Mouse (Mus musculus) spleen, adult 12 weeks (tissue): ENCODE results near the gene Fcgr2b.
"Not testable (repeated sequence)": the region's sequence is repeated elsewhere in the genome, so short reads cannot be mapped to it uniquely, and the experiment has no call there.

Experiments
- DNase-seq: peaks from one replicate; pipeline ENCODE4 v3.0.0; 2022; ENCODE audit warnings: low spot score

Fcgr2b gene

DNA sequence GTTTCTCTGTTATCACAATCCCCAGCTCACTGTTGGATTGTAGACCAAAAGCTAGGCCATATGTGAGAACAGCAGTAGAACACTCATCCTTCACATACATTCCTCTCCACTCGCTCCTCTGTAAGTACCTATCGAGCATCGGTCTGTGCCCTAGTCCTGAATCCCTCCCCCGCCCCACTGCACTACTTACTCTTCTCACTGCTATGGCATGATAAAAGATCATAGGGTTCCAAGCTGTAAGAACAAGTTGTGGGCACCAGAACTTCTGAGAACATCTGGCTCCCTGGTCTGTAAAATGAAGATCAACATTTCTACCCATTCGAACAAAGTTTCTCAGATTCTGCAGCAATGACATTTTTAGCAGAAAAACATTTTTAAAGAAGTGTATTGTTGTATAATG, at the start of gene Fcgr2b:
Gene Fcgr2b, minus strand, starts transcription at position 101 of the 400 bp plus-strand sequence.
- DNase-seq, result no peak

DNA sequence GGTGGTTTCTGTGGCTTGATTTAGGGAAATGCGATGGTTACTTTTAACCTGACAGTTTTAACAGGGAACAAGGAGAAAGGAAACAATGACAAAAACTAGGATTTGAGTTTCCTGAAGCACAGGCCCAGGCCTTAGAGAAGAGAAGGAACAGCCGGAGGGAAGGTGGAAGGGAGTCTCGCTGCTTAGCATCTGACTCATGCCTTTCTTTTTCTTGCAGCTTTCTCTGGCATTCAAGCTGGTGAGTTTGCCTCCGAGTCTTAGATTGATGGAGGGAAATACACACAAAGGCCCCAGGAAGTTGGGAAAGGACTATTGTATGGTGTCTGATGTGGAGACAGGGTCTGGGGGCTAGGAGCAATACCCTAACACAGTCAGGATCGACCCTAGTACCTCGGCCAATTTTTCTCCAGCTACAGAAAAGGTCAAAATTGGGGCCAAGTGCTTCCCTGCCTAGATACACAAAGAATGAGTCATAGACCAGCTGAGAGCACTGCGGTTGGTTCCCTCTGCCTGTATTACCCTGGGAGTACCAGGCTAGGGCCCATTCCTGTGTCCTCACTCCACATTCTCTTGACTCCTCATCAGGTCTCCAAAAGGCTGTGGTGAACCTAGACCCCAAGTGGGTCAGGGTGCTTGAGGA, 43.1 kb upstream of the Fcgr2b start:
- DNase-seq, result no peak

DNA sequence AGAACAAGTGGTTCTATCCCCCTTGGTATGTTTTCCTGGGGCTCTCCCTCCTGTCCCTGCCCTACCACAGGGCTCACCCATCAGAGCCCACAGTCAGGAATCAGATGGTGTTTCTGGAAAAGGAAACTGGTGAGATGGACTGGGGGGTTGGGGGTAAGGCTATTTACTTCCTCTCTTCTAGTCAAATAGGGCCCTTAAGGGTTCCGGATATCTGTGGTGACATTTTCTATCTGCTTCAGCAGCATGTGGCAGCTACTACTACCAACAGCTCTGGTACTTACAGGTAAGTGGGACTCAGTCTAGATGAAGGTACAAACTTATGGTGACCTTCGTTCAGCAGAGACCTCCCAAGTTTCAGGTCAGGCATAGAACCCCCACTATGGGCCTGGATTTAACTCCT, 42.4 kb upstream of the Fcgr2b start, which contains the start of gene Fcgr4:
Gene Fcgr4, plus strand, starts transcription at position 184 of the 400 bp plus-strand sequence.
- DNase-seq, result no peak

DNA sequence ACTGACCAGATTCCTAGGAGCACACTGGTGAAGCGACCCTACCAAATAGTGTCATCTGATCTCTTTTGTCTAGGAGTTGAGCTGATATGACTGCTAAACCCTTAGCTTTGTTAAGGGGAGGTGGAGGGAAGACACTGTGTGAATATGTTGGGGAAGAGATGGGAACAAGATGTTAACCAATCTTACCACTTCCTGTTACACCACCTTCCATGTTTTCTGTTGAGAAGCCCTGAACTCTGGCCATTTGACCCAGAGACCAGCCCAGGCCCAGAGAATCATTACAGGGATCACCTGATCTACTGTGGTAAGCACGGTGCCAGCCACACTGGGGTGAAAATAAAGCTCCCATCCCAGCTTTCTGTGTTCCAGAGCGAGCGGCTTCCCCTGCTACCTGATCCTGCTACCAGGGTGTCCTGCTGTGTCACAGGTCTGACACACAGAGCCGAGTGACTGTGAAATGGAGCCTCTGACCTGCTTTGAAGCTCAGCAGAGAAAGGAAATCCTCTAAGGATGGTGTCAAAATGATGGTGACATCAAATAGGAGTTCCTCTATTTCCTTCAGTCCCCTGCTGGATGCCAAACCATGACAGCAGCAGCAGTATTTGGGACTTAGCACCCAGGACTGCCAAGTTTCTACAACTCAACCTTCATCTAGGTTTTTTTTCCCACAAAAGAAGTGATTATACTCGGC, 41.3 kb upstream of the Fcgr2b start:
- no peak for DNase-seq

DNA sequence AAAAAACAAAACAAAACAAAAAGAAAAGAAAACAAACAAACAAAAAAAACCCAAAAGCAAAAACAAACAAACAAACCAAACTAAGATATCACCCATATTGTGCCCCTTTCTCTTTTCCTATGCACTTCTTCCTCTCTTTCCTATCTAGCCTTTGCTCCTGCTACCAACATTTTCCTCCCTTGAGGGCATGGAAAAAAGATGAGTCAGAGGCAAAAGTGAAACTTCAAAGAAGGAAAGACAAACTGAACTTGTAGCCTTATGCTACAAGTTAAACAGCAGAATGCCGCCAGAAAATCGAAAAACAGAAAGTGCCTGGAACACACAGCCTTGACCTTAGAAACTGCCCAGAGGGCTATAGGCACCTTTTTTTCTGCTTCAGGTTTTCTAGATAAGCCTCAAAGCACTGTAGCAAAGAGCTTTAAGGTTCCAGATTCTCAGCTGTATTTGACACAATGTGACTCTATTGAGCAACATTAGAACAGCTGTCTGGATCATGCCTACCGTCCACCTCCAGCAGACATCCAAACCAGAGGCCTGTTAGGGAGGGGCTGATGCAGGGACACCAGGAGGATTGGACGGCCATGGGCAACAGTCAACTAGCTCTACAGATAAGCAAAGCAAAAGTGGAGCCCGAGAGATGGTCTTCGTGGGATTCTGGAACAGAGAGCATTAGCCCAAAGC, 40.5 kb upstream of the Fcgr2b start:
- DNase-seq, result no peak

DNA sequence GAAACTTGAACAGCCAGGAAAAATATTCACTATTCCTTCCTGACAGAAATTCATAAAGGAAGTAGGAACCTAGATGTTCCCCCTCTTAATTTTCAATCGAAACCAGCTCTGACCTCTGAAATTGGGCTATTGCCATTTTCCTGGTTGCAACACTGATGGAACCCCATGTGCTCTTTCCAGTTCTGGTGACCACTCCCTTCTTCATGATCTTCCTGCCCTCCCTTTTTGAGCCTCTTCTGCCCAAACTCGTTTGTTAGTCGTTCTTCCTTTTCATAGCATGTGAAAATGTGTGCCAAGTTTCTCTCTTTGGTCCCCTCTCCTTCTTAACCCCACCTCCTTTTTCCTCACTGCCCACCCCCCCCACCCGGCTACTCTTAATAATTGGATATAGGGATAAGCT, 35.4 kb upstream of the Fcgr2b start:
- DNase-seq, result no peak

DNA sequence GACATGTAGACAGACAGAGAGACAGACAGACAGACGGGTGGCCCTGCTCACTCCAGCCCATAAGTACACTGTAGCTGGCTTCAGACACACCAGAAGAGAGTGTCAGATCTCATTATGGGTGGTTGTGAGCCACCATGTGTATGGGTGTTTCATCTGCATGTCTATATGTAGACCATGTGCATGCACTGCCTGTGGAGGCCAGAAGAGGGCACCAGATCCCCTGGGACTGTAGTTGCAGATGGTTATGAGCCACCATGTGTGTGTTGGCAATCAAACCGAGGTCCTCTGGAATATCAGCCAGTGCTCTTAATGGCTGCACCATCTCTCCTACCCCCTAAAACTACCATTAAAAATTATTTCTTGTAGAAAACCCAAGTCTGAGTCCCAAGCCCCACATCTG, 30.6 kb upstream of the Fcgr2b start:
- DNase-seq, result no peak

DNA sequence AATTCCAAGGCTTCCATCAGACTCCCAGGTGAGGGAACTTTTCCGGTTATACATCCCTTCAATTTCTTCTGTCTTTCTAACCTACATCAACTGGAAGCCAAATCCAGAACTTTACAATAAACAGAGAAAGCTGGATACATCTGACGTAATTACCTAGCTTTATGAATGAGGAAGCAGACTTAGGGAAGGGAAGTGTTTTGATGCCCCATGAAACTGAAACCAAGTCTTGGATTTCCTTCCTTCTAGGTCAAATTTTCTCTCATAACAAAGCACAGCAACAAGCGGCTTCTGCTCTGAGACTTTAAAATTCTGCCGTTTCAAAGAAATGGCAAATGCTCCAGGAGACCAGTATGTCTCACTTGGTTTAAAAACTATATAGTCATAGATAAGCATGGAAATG, 30.0 kb upstream of the Fcgr2b start:
- DNase-seq, result no peak

DNA sequence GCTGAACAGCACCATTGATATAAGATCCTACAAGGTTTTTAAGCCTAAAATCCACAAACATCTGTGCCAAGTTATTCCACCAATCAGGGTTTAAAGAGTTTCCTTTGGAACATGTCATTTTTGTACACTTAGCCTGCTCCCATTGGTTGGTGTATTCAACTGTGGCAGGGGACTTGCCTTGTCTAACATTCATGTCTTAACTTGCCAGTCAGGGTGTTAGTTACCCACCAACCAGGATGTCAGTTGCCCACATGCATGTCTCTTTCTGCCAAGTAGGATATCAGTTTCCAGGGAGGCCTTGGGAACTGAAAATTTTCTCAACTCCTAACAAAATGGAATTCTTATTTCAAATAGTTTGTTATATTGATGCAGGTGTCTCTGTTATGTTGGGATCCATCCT, 29.2 kb upstream of the Fcgr2b start:
- DNase-seq, result no peak

DNA sequence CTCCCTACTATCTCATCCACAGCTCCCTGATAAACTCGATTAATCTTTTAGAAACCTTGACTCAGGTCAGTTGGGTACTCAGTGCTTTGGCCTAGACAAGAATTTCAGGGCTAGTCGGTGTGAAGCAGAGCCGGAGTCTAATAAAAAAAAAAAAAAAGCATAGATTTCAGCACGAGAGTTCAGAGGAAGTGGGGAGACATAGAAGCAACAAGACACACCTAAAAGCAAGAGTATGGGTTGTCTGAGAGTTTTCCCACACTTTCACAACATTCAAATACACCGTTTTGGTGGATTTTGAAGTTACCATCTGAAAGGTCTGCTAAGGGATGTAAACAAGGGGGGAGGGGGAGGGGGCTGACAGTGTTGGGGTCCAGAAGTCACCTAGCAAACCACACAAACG, 28.7 kb upstream of the Fcgr2b start:
- DNase-seq, result no peak

DNA sequence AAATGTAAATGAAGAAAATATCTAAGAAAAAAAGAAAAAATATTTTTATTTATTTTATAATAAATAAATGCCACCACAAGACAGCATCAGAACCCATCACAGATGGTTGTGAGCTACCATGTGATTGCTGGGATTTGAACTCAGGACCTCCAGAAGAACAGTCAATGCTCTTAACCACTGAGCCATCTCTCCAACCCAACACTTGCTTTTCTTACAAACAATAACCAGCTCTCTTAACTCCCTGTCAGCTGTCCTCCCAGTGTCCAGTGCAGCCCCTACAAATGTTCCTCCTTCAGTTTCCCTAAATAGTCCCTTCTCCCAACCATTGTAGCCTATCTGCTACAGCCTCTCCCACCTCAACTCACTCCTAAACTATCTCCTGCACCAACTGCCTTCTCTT, 23.5 kb upstream of the Fcgr2b start:
- DNase-seq, result no peak

DNA sequence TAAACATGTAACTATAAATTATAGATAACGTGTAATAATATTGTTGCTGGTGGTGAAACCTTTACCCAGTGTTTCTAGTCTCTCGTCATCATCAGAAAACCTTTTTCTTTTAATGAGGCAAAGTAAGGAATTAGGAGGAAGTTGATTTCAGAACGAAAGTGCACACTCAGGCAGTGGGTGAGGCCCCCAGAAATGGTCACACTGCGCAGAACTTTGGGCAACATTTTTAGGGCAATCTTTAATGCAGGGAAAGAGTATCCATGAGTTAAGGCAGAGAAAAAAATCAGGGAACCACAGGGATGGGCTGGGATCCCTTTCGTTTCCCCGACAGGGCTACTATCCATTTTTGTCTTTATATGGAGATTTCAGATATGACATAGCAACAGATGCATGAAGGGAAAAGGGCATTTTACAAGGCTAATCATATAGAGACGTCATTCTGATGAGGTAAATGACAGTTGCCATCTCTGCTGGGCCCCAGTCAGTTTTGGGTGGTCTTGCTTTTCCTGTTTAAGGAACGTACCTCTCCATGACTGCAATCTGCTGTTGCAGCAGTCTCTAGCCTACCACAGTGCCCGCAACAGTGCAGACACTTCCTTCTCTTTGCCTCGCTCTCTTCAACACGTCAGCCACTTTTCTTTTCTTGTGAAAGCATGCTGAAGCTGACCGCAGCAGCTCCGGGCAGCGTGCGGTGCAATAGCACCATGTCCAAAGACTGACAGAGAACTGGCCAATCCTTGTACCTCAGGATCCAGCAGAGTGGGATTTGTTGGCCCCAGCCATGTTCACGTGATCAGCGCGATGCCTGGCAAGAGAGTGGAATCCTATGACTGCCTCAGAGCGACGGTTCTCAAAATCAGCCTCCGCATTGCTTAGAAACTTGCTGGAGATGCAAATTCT, 21.7 kb upstream of the Fcgr2b start:
- DNase-seq, result no peak

DNA sequence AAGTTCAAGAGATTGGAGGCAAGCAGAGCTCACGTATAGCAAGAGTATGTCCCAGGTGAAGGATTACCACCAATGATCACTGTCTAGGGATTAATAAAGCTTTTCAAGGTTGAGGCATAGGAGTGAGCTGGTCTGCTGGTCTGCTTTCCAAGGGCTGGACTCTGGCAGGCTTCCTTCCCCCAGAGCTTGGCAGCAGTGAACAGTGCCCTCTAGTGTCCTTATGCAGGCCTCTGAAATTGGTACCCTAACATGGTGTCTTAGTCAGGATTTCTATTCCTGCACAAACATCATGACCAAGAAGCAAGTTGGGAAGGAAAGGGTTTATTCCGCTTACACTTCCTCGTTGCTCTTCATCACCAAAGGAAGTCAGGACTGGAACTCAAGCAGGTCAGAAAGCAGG, 20.4 kb upstream of the Fcgr2b start:
- DNase-seq, result no peak

DNA sequence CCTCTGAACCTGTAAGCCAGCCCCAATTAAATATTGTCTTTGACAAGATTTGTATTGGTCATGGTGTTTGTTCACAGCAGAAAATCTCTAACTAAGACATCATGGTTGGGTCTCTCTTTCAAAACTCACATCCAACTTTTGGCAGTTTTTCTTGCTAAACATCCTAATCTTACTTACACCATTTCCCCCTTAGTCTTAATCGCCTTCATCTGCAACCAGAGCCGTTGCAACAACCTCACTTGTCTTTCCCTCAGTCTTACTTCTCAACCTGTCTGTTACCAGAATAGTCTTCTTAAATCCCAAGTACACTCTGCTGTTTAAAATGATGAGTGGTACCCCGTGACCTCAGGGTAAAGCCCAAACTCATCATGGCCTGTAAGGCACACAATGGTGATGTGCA, 19.7 kb upstream of the Fcgr2b start:
- no peak for DNase-seq

DNA sequence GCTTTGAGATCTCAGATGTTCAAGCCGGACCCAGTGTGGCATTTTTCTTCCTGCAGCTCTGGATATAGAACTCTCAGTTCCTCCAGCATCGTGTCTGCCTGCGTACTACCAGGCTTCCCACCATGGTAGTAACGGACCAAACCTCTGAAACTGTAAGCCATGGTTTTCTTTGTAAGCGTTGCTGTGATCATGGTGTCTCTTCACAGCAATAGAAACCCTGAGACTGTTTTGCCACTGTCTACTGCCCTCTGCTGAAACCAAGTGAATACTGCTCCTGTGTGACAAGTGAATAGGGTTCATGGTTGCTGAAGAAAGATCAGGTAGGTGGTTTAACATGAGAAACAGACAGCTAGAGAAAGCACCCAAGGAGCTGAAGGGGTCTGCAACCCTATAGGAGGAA, 16.2 kb upstream of the Fcgr2b start:
- DNase-seq, result no peak

DNA sequence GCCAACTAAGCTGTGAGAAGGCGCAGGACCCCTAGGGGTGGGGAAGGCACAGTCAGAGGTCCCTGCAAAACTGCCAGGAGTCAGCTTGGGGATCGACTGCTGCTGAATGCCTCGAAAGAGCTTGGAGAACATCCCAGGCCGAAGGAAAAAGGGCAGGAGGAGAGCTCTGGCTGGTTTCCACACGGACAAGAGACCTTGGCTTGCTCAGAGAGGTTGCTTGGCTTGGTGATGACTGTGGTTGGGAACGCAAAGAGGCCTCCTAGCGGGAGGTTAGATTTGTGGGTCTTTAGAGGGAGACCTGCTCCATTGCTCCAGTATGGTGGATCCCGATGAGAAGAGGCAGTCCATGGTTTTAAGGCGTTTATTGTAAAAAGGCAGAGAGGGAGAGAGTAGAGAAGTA, 13.3 kb upstream of the Fcgr2b start:
- DNase-seq, result no peak

DNA sequence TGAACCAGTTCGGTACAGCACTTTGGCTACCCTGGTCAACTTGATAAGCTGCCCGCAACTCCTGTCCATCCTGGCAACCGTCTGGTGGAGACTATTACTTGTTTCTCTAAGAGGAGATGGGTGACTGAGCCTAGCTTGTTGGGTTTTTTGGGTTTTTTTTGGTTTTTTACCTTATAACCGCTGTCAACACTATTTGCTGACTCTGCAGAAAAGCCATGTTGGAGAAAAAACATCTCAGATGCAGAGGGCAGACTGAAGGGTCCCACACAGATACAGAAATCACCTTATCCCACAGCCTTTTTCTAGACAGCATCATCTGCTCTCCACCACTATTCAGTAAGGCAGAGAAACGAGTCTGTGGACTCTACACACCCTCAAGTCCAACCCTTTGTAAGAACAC, 9.5 kb upstream of the Fcgr2b start:
- no peak for DNase-seq

DNA sequence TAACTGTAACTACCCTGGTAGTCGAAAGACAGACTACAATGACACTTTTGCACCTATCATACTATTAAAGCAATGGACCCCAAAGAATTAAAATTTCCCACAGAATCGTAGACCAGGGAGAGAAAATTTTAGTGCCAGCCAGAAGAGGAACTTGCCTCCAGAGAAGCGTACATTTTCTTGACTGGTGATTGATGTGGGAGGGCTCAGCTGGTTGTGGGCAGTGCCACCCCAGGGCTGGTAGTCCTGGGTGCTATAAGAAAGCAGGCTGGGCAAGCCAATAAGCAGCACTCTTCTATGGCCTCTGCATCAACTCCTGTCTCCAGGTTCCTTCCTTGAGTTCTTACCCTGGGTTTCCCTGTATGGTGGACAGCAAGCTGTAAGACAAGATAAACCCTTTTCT, 8.7 kb upstream of the Fcgr2b start:
- DNase-seq, result no peak

DNA sequence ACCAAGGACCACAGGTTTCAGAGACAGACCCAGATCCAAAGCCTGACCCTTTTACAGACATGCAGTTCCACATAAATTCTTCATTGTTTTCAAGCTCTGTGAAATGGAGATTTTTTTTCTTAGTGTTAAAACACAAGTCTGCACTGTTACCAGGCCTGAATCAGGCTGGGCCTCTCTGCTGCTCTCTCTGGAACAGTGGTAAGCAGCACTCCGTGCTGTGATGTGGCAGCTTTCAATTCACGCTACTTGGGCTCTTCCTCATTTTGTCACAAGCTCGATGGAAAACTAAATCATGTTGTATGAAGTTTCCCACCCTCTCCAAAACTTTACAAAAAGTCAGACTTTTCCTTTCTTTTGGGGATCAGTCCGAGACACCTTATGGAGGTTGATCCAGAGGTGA, 6.7 kb upstream of the Fcgr2b start:
- no peak for DNase-seq

DNA sequence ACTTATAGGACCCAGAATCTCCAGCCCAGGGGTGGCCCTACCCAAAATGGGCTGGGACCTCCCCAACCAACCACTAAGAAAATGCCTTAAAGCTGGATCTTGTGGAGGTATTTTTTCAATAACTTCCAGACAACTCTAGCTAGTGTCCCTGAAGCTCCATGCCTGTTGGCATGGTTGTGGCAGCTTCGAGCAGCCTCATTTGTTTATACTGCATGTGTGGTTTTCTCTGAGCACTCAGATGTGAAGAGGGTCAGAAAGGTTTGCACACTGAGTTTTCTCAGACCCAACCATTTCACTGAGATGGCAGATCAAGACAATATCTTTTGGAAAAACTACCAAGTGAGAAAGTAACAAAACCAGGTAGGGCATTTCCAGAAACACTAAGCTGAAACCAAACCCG, 6.0 kb upstream of the Fcgr2b start:
- no peak for DNase-seq

DNA sequence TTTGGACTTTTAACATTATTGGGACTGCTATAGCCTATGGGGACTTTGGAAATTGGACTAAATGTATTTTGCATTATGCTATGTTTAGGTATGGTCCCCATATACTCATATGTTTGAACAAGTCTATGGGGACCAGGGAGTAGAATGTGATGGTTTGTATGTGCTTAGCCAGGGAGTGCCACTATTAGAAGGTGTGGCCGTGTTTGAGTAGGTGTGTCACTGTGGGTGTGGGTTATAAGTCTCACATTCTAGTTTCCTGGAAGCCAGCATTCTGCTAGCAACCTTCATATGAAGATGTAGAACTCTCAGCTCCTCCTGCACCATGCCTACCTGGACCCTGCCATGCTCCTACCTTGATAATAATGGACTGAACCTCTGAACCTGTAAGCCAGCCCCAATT, 5.3 kb upstream of the Fcgr2b start:
- DNase-seq, result not testable (repeated sequence)

DNA sequence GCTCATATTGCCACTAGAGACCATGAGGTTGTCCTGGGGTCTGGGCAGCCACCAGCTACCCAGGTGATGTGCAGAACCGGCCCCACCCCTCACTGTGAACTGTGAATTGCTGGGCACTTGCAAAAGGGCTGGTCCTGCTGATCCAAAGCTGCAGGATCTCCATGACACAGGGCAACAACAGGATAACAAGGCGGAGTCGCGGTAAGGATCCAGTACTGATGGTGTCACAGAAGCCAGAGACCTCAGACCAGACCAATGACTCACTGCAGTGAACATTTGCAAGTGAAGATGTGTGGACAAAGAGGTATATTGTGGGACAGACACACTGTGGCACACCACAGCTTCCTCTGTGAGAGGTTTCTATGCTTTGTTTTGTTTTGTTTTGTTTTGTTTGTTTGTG, 2.3 kb upstream of the Fcgr2b start:
- DNase-seq, result no peak
